Mouse (Mus musculus): Measurements from ENCODE around the gene Rnf150. TPM values are rescaled to one million over a fixed set of nuclear protein-coding genes. Genes with fewer than 3 reads are reported as not detected.

The Rnf150 gene
- total RNA-seq, 1 experiment from 2014 or later = 0.23 TPM

- no peak for ATAC-seq (ENCODE audit: extremely low read depth, insufficient number of reproducible peaks, low FRiP score, poor library complexity, severe bottlenecking)
Observed at GRCm38 (mm10) chr8:82925286-82925685, 62.1 kb downstream of the Rnf150 start.

DNA sequence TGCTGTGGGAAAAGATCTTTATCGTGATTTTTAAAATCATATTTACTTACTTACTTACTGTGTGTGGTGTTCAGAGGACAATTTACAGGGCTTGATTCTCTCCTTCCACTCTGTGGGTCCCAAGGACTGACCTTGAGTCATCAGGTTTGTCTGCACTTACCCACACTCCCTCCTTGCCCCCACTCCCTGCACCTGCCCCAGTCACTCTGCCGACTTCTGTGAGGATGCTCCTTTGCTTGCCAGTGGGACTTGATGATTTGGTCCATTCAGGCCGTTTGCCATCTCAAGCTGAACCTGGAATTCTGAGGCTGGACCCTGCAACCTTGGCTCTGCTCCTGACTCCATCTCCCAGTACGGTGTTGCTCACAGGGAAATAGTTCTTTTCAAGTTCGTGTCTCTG lies 63.4 kb downstream of the Rnf150 start:
- ATAC-seq (ENCODE audit: extremely low read depth, insufficient number of reproducible peaks, low FRiP score, poor library complexity, severe bottlenecking) = no peak

DNA sequence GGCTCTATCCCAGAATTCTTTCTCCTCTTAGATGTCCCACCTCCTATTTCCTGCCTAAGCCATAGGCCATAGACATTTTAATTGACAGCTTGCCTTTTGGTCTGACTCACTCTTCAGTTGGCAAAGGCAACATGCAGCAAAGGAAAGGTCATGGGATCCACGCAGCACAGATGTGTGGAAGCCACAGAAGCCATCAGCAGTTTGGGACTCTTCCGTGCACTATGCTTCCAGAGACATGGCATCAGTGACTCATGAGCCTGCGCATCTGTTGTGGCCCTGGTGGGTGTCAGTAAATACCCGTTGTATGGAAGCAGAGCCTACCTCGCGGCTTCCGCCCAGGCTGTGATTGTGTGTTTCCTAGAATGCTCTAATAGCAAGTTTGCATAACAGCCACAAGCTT lies 68.4 kb downstream of the Rnf150 start:
- no peak for ATAC-seq (ENCODE audit: extremely low read depth, insufficient number of reproducible peaks, low FRiP score, poor library complexity, severe bottlenecking)

GRCm38 (mm10) chr8:82936162-82936561 lies 73.0 kb downstream of the Rnf150 start:
- ATAC-seq (ENCODE audit: extremely low read depth, insufficient number of reproducible peaks, low FRiP score, poor library complexity, severe bottlenecking) = no peak

- no peak for ATAC-seq (ENCODE audit: extremely low read depth, insufficient number of reproducible peaks, low FRiP score, poor library complexity, severe bottlenecking)
Observed at GRCm38 (mm10) chr8:82936866-82937265, 73.7 kb downstream of the Rnf150 start.

GRCm38 (mm10) chr8:82939912-82940311 lies 76.8 kb downstream of the Rnf150 start:
- no peak for ATAC-seq (ENCODE audit: extremely low read depth, insufficient number of reproducible peaks, low FRiP score, poor library complexity, severe bottlenecking)

- ATAC-seq (ENCODE audit: extremely low read depth, insufficient number of reproducible peaks, low FRiP score, poor library complexity, severe bottlenecking) = no peak
Observed at GRCm38 (mm10) chr8:82943223-82944006, 80.3 kb downstream of the Rnf150 start.

- ATAC-seq (ENCODE audit: extremely low read depth, insufficient number of reproducible peaks, low FRiP score, poor library complexity, severe bottlenecking) = no peak
Observed at GRCm38 (mm10) chr8:82945867-82946266, 82.7 kb downstream of the Rnf150 start.

DNA sequence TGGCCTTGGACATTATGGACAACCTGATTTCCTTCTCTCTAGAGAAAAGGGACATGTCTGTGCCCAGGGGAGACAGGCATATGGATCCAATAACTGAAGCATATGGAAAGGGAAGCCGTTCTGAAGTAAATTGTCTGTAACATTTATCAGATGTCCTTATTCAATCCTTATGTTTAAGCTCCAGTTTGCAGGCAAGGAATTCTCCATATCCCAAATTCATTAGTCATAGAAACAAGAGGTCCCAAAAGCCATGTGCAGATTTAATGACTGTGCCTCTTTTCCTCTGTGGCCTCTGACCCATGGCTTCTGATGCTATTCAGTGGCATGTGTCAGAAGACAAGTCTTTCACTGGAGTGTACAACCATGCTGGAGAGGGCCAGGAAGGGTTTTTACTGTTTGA lies 83.5 kb downstream of the Rnf150 start:
- no peak for ATAC-seq (ENCODE audit: extremely low read depth, insufficient number of reproducible peaks, low FRiP score, poor library complexity, severe bottlenecking)

- no peak for ATAC-seq (ENCODE audit: extremely low read depth, insufficient number of reproducible peaks, low FRiP score, poor library complexity, severe bottlenecking)
Observed at GRCm38 (mm10) chr8:82955162-82955754, 92.1 kb downstream of the Rnf150 start.

GRCm38 (mm10) chr8:82959491-82959890 lies 96.3 kb downstream of the Rnf150 start:
- ATAC-seq (ENCODE audit: extremely low read depth, insufficient number of reproducible peaks, low FRiP score, poor library complexity, severe bottlenecking) = no peak

- no peak for ATAC-seq (ENCODE audit: extremely low read depth, insufficient number of reproducible peaks, low FRiP score, poor library complexity, severe bottlenecking)
Observed at GRCm38 (mm10) chr8:82959980-82960610, 96.9 kb downstream of the Rnf150 start.

DNA sequence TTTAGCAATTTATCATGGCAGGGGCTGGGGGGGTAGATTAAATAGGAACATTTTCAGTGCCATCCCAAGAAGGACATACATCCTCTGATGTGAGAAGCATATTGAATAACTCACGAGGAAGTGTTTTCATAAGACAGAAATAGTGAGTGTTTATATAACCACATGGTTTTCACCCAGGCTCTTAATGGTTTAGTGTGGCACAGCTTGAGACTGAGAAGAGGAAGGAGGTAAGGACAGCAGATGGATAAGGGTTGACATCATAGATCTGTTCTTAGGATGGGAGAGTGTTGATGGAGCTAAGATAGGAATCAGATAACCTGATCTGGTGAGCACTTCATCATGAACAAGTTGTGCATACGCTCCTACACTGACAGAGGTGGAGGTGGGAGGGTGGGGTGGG lies 101.4 kb downstream of the Rnf150 start:
- ATAC-seq (ENCODE audit: extremely low read depth, insufficient number of reproducible peaks, low FRiP score, poor library complexity, severe bottlenecking) = no peak

DNA sequence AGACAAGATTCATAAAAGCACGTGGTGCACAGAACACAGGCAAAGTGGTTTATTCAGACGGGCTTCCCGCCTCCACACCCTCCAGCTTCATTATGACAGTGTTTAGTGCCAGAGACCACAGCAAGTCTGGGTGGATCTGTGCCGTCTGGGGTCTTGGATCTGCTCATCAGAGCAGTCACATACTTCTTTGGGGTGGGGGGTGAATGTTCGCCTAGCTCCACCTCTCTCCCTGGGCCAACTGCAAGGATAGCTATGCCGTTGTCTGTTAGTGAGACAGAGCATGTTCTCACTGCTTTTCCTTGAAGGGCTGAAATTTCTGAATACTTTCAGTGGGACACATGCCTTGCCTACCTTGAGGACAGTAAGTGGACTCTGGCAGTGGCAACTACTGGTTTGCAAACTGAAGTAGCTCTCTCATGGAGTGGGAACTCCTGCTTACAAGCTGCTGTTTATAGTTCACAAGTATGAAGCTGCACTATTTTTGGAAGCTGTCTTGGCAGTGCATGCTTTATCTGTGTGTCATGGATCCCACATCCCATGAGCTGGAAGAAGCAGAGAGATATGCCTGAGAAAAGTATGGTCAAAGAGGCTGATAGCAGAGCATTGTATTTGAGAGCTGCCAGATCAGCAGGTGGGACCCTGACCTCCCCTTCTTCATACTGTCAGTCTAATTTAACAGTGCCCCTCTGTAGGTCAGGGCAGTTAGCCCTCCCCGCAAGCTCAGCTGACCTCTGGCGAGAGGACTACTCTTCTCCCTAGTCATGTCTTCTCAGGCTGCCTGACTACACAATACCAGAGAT lies 104.9 kb downstream of the Rnf150 start:
- ATAC-seq (ENCODE audit: extremely low read depth, insufficient number of reproducible peaks, low FRiP score, poor library complexity, severe bottlenecking) = no peak

DNA sequence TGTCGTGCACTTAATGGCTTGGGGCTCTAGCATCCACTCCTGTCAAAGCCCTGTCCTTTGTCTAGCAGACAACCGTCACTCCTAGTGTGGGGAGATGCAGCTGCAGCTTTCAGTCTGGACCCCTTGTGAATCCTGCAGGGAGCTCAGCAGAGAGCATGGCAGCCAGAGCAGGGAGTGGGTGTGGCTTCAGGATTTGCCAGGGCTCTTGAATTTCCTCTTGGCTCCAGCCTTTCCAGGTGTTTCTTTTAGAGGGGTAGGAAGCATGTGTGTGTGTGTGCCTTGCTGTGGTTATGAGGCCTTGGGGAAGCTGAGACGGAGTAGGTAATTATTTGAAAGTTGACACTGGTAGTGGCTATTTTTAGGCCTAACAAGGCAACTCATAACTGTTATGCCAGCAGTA lies 106.8 kb downstream of the Rnf150 start:
- ATAC-seq (ENCODE audit: extremely low read depth, insufficient number of reproducible peaks, low FRiP score, poor library complexity, severe bottlenecking) = no peak

- no peak for ATAC-seq (ENCODE audit: extremely low read depth, insufficient number of reproducible peaks, low FRiP score, poor library complexity, severe bottlenecking)
Observed at GRCm38 (mm10) chr8:82972812-82973211, 109.7 kb downstream of the Rnf150 start.

GRCm38 (mm10) chr8:82973331-82973730 lies 110.2 kb downstream of the Rnf150 start:
- ATAC-seq (ENCODE audit: extremely low read depth, insufficient number of reproducible peaks, low FRiP score, poor library complexity, severe bottlenecking) = no peak

- ATAC-seq (ENCODE audit: extremely low read depth, insufficient number of reproducible peaks, low FRiP score, poor library complexity, severe bottlenecking) = no peak
Observed at GRCm38 (mm10) chr8:82981244-82981855, 118.2 kb downstream of the Rnf150 start.

- ATAC-seq (ENCODE audit: extremely low read depth, insufficient number of reproducible peaks, low FRiP score, poor library complexity, severe bottlenecking) = no peak
Observed at GRCm38 (mm10) chr8:82982873-82983272, 119.7 kb downstream of the Rnf150 start.

Data from neutrophil, adult 5-6 weeks (primary cell).